Mouse (Mus musculus) ES-Bruce4 (cell line): ENCODE results near the gene Lrrc28.

ENCODE experiments used
- CTCF ChIP-seq: IDR thresholded peaks from one replicate; pipeline ENCODE4 v1.8.1; 2011; ENCODE audit warnings: low read depth, low read length
- POLR2A ChIP-seq: IDR thresholded peaks from one replicate; pipeline ENCODE4 v1.8.1; 2011; ENCODE audit warnings: low read length; ENCODE audit not compliant: insufficient read depth

GRCm38 (mm10) chr7:67514893-67515292 is 130.2 kb downstream of the Lrrc28 start:
- TF ChIP-seq CTCF (no peak), POLR2A (no peak)
